Mouse (Mus musculus): Measurements from ENCODE around the gene Ackr4. TPM values are rescaled to one million over a fixed set of nuclear protein-coding genes. Genes with fewer than 3 reads are reported as not detected.

The Ackr4 gene
- polyA plus RNA-seq, 2 experiments: 0.11 to 0.24 TPM

DNA sequence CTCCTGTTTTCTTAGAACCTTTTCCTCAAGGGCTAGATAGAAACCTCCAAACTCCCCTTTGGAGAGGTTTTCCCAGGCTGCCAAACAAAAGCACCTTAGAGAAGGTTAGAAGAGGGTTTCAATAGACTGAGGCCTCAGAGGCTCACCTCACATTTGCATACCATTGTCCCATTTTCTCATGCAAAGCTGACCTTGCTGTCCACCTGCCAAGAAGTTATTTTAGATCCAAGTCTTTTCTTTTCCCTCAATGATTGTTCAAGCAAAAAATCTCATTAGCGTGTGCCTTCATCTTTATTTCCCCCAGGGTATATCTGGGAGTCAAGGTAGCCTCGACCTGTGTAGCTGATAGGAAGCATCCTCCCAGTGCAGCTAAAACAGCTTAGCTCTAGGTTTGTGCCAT lies 23.8 kb downstream of the Ackr4 start:
- no peaks in the 10 kb centered on the region for H3K36me3 ChIP-seq (replicated peaks; ENCODE audit: control insufficient read depth, insufficient read depth, low read depth)
- H3K9me3 ChIP-seq (ENCODE audit: control insufficient read depth, low read length): no peaks in the 10 kb centered on the region
- H3K27ac ChIP-seq: no peak overlapping the region
- ATAC-seq (ENCODE audit: insufficient read depth) (no peak), DNase-seq (ENCODE audit: low read depth in 3 of 3, low spot score in 3 of 3) (no peak)
- no peak overlapping the region for H3K4me2 ChIP-seq (ENCODE audit: low read depth)
- 54% methylated on average over 2 of the region's 2 CpGs for WGBS (ENCODE audit: insufficient replicate concordance)
- no peak overlapping the region for H3K9ac ChIP-seq (replicated peaks)
- H3K27me3 ChIP-seq (ENCODE audit: control insufficient read depth, insufficient read depth, low read length): no peaks in the 10 kb centered on the region
- TF ChIP-seq EP300 (IDR thresholded peaks at IDR 0.05; ENCODE audit: low read depth): no peak
- TF ChIP-seq CTCF (IDR thresholded peaks at IDR 0.05; ENCODE audit: low read depth): no peak
- no peaks in the 10 kb centered on the region for H3K4me1 ChIP-seq (replicated peaks; ENCODE audit: control insufficient read depth in 2 of 2, insufficient read depth in 2 of 2, low read length in 1 of 2)
- no peak overlapping the region for H3K4me3 ChIP-seq (ENCODE audit: insufficient read depth in 1 of 2, low read depth in 2 of 2, low read length in 2 of 2)

DNA sequence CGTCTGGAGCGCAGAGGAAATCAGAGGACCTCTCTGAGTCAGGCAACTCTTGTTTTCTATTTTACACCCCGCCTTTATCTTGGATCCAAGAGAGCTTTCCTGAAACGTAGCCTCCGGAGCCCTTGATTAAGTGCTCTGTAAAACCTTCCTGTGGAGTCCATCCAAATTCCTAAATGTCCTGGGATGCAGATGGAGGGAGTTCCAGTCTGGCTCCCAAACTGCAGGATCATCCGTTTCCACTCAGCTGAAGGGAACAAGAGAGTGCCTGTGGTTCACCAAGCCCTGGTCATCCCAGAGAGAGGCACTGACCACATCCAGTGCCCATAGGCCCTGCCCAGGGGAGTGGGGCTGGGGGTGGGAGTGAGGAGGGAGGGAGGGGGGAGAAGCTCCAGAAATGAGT lies 24.4 kb downstream of the Ackr4 start:
- H3K9ac ChIP-seq (replicated peaks): no peak overlapping the region
- no peak overlapping the region for H3K4me2 ChIP-seq (ENCODE audit: low read depth)
- no peaks in the 10 kb centered on the region for H3K27me3 ChIP-seq (ENCODE audit: control insufficient read depth, insufficient read depth, low read length)
- no peaks in the 10 kb centered on the region for H3K4me1 ChIP-seq (replicated peaks; ENCODE audit: control insufficient read depth in 2 of 2, insufficient read depth in 2 of 2, low read length in 1 of 2)
- ATAC-seq (ENCODE audit: insufficient read depth): no peak
- H3K4me3 ChIP-seq (ENCODE audit: insufficient read depth in 1 of 2, low read depth in 2 of 2, low read length in 2 of 2): no peak overlapping the region
- no peak overlapping the region for H3K27ac ChIP-seq
- H3K36me3 ChIP-seq (replicated peaks; ENCODE audit: control insufficient read depth, insufficient read depth, low read depth): no peaks in the 10 kb centered on the region
- WGBS (ENCODE audit: insufficient replicate concordance): 48% methylated on average over 6 of the region's 6 CpGs
- TF ChIP-seq CTCF (IDR thresholded peaks at IDR 0.05; ENCODE audit: low read depth): no peak
- no peaks in the 10 kb centered on the region for H3K9me3 ChIP-seq (ENCODE audit: control insufficient read depth, low read length)
- no peak for DNase-seq (ENCODE audit: low read depth in 3 of 3, low spot score in 3 of 3)

- Histone ChIP-seq H3K27me3 (ENCODE audit: control insufficient read depth, insufficient read depth, low read length) (no peaks in the 10 kb centered on the region), H3K4me2 (ENCODE audit: low read depth) (no peak overlapping the region), H3K4me1 (replicated peaks; ENCODE audit: control insufficient read depth in 2 of 2, insufficient read depth in 2 of 2, low read length in 1 of 2) (no peaks in the 10 kb centered on the region), H3K36me3 (replicated peaks; ENCODE audit: control insufficient read depth, insufficient read depth, low read depth) (no peaks in the 10 kb centered on the region), H3K4me3 (ENCODE audit: insufficient read depth in 1 of 2, low read depth in 2 of 2, low read length in 2 of 2) (no peak overlapping the region), H3K9me3 (ENCODE audit: control insufficient read depth, low read length) (no peaks in the 10 kb centered on the region), H3K9ac (replicated peaks) (no peak overlapping the region), H3K27ac (no peak overlapping the region)
- no peak for ATAC-seq (ENCODE audit: insufficient read depth)
- no peak for DNase-seq (ENCODE audit: low read depth in 3 of 3, low spot score in 3 of 3)
- TF ChIP-seq EP300 (IDR thresholded peaks at IDR 0.05; ENCODE audit: low read depth): no peak
- TF ChIP-seq CTCF (IDR thresholded peaks at IDR 0.05; ENCODE audit: low read depth): no peak
- WGBS (ENCODE audit: insufficient replicate concordance): 51% methylated on average over 3 of the region's 3 CpGs
These were observed 25.3 kb downstream of the Ackr4 start for GRCm38 (mm10) chr9:104101458-104101857.

DNA sequence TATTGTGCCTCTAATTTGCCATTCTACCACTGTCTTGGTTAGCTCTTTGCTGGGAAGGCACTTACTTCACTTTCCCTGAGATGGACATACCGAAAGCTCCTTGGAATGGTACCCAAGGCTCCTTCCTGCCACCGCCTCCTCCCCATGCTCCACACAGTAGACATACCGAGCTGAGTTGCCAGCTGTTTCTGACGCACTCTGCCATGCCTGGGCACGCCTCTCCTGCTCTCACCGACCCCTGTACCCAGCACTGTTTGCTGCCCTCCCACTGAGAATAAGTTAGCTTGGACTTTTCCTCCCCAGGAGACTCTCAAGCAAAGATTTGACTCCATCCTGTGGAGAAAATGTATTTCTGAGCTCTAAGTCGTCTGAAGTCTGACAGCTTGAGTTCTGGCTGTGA lies 25.9 kb downstream of the Ackr4 start:
- no peak overlapping the region for H3K4me2 ChIP-seq (ENCODE audit: low read depth)
- no peak overlapping the region for H3K4me3 ChIP-seq (ENCODE audit: insufficient read depth in 1 of 2, low read depth in 2 of 2, low read length in 2 of 2)
- no peaks in the 10 kb centered on the region for H3K9me3 ChIP-seq (ENCODE audit: control insufficient read depth, low read length)
- DNase-seq (ENCODE audit: low read depth in 3 of 3, low spot score in 3 of 3) (no peak), ATAC-seq (ENCODE audit: insufficient read depth) (no peak)
- no peaks in the 10 kb centered on the region for H3K36me3 ChIP-seq (replicated peaks; ENCODE audit: control insufficient read depth, insufficient read depth, low read depth)
- H3K4me1 ChIP-seq (replicated peaks; ENCODE audit: control insufficient read depth in 2 of 2, insufficient read depth in 2 of 2, low read length in 1 of 2): no peaks in the 10 kb centered on the region
- H3K9ac ChIP-seq (replicated peaks): no peak overlapping the region
- H3K27ac ChIP-seq: no peak overlapping the region
- 57% methylated on average over 7 of the region's 7 CpGs for WGBS (ENCODE audit: insufficient replicate concordance)
- H3K27me3 ChIP-seq (ENCODE audit: control insufficient read depth, insufficient read depth, low read length): no peaks in the 10 kb centered on the region
- TF ChIP-seq EP300 (IDR thresholded peaks at IDR 0.05; ENCODE audit: low read depth): no peak
- TF ChIP-seq CTCF (IDR thresholded peaks at IDR 0.05; ENCODE audit: low read depth): no peak

GRCm38 (mm10) chr9:104099060-104099459 lies 27.7 kb downstream of the Ackr4 start:
- WGBS (ENCODE audit: insufficient replicate concordance): 76% methylated on average over 11 of the region's 11 CpGs
- H3K4me3 ChIP-seq (ENCODE audit: insufficient read depth in 1 of 2, low read depth in 2 of 2, low read length in 2 of 2): no peak overlapping the region
- H3K4me1 ChIP-seq (replicated peaks; ENCODE audit: control insufficient read depth in 2 of 2, insufficient read depth in 2 of 2, low read length in 1 of 2): no peaks in the 10 kb centered on the region
- no peaks in the 10 kb centered on the region for H3K27me3 ChIP-seq (ENCODE audit: control insufficient read depth, insufficient read depth, low read length)
- no peaks in the 10 kb centered on the region for H3K36me3 ChIP-seq (replicated peaks; ENCODE audit: control insufficient read depth, insufficient read depth, low read depth)
- H3K4me2 ChIP-seq (ENCODE audit: low read depth): no peak overlapping the region
- H3K27ac ChIP-seq: no peak overlapping the region
- TF ChIP-seq EP300 (IDR thresholded peaks at IDR 0.05; ENCODE audit: low read depth) (no peak), CTCF (IDR thresholded peaks at IDR 0.05; ENCODE audit: low read depth) (no peak)
- H3K9me3 ChIP-seq (ENCODE audit: control insufficient read depth, low read length): no peaks in the 10 kb centered on the region
- DNase-seq (ENCODE audit: low read depth in 3 of 3, low spot score in 3 of 3) (no peak), ATAC-seq (ENCODE audit: insufficient read depth) (no peak)
- H3K9ac ChIP-seq (replicated peaks): no peak overlapping the region
